Mouse (Mus musculus): ENCODE data around the gene Babam2.
"Not testable (repeated sequence)": the region's sequence is repeated elsewhere in the genome, so short reads cannot be mapped to it uniquely, and the experiment has no call there.

DNA sequence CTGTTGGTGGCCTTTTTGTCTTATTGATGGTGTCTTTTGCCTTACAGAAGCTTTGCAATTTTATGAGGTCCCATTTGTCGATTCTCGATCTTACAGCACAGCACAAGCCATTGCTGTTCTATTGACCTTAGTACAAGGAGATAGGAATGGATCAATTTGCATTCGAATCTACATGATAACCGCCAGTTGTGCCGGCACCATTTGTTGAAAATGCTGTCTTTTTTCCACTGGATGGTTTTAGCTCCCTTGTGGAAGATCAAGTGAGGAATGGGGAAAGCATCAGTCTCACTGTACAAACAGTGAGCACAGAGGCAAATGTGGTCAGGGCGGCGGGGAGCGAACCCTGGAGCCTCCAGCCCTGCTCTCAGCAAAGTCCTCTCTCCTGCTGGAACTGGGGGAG lies 106.7 kb downstream of the Babam2 start:
- TF ChIP-seq CTCF, POLR2A (IDR thresholded peaks at IDR 0.05; ENCODE audit: extremely low read depth, insufficient read depth, low read length): not testable (repeated sequence)
